Mouse (Mus musculus) retina, embryonic 14.5 days (tissue): ENCODE measurements around the gene Wdr83os.

Experiments used
- DNase-seq: peaks from one replicate; pipeline ENCODE4 v3.0.0-alpha.2; 2015; ENCODE audit warnings: low spot score

The Wdr83os gene

DNA sequence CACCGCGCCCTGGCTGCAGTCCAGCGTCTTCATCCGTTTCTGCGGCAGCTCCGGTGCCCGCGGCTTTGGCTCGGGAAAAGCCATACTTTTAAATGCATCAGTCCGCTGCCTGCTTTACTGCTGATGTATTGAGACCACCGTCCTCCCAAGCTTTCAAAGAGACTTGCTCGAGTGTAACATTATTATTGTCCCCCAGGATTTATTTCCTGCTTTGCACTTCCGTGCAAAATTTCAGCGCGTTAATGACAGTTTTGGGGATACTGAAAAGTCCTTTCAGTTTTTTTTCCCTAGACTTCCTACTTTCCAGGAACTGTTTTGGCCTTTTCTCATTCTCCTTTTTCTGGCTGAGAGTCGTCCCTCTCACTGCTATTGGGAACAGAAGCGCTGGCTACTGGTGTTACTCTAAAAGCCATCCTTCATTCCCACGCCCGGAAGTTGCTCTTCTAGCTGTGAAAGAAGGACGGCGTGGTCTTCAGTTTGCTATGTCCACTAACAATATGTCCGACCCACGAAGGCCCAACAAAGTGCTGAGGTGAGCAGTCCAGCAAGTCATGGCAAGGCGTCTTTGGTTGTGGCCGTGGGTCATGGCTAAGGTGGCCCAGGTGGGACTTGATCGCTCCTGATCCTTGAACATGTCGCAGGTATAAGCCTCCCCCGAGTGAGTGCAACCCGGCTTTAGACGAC, at the start of gene Wdr83os:
Gene Wdr83os, plus strand, starts transcription at position 209 of the 684 bp plus-strand sequence.
- peak; percentile 82 for DNase-seq

GRCm38 (mm10) chr8:85032622-85033311, 47.8 kb upstream of the Wdr83os start:
- DNase-seq = no peak

DNA sequence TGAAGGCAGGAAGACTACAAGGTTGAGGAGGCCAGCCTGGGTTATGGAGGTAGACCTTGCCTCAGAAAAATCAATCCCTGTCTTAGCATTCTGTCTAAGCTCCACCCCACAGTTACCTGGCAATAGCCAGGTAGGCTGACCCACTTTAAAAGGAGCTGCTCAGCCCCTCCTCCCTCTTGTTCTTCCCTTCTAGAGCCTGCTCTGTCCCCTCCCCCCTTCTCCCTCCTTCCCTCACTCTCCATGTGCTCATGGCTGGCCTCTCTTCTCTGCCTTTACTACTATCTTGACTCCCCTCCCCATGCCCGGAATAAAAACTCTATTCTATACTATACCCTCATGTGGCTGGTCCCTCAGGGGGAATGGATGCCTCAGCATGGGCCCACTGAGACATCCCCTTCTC, 46.7 kb upstream of the Wdr83os start:
- DNase-seq = no peak

GRCm38 (mm10) chr8:85034764-85035163, 45.8 kb upstream of the Wdr83os start:
- DNase-seq = peak; percentile 80

DNA sequence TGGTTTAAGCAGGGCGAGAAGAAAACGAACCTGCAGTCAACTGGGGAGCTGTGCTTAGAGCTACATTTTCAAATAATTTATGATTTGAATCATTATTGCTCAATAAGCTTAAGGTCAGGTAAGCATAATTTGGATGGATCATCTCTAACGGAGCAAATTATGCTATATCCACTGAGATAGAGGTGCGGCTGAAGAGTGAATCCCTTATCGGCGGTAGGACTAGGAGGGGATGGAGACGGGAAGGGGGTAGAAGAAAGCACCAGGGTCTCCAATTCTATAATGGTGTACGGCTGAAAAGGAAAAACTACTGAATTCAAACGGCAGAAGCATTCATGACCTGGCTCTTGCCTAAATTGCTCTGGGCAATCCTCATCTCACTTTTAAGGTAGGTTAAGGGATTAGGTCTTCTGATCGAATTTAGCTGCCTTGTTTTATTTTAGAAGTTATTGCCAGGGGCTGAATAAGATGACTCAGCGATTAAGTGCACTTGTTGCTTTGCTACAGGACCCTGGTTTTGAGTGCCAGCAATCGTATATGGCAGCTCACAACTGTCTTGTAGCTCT, 45.3 kb upstream of the Wdr83os start:
- DNase-seq = peak; percentile 29

DNA sequence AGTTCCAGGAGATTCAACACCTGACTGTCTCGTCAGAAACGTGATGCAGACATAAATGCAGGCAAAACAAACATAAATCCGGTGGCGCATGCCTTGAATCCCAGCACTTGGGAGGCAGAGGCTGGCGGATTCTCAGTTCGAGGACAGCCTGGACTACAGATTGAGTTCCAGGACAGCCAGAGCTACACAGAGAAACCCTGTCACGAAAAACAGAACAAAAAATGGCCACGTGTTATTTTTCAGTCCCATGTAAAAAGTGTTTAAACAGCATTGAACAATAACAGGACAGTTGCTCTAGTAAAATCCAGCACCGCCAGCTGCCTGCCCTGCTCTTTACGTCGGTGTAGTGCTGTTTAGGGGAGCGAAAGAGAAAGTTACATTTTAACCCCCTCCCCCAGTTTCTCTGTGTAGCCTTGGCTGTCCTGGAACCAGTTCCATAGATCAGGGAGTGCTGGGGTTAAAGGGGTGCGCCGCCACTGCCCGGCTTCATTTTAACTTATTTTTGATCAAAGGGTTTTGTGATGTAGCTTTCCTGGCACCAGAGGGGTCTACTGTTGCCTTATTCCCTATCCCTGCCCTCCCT, 44.7 kb upstream of the Wdr83os start:
- DNase-seq = no peak

GRCm38 (mm10) chr8:85036381-85036717, 44.2 kb upstream of the Wdr83os start:
- DNase-seq = no peak

GRCm38 (mm10) chr8:85036718-85037365, 43.7 kb upstream of the Wdr83os start, which contains the start of gene Tnpo2:
TSS of gene Tnpo2 (plus strand) at chr8:85036915.
- peak; percentile 94 for DNase-seq

GRCm38 (mm10) chr8:85037366-85037680, 43.2 kb upstream of the Wdr83os start:
- peak; percentile 66 for DNase-seq

- DNase-seq = peak; percentile 49
These were observed 42.6 kb upstream of the Wdr83os start for GRCm38 (mm10) chr8:85037681-85038531.

GRCm38 (mm10) chr8:85043619-85044018, 36.9 kb upstream of the Wdr83os start:
- no peak for DNase-seq

DNA sequence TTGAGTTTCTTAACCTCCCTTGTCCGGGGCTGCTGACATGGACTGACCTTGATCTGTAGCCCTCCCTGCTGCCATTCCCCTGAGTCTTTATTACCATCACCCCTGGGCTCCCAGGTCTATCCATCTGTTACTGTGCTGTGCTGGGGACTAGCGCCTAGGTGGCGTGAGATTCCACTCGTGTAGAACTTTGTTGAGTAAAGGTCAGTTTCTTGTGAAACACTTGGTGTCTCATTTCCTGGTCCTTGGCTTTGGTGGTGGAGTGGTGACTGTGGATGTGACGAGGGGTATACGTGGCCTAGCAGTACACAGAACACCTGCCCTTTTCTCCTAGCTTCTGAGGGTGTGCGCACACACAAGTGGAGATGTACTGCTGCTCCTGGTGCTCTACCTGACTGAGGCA, 23.2 kb upstream of the Wdr83os start:
- DNase-seq = no peak

- DNase-seq = peak; percentile 96
These were observed 20.5 kb upstream of the Wdr83os start, which contains the start of gene Fbxw9 for GRCm38 (mm10) chr8:85059879-85060616. TSS of gene Fbxw9 (plus strand) at chr8:85060055.

DNA sequence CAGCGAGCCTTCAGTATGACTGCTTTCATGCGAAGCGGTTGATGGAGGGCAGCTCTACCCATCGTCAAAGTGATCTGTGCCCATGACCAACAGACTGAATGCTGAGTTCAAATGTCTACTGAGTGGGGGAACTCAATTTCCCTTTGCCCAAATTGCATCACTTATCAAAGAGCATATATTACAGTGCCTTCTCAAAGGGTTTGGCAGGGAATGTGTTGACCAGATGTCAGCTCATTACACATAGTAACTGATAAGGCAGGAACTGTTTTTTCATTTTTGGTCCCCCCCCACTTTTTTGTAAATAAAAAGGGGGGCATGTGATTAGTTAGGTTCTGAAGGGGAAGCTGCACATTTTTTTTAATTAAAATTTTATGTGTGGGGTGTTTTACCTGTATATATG, 17.9 kb upstream of the Wdr83os start:
- DNase-seq = no peak

DNA sequence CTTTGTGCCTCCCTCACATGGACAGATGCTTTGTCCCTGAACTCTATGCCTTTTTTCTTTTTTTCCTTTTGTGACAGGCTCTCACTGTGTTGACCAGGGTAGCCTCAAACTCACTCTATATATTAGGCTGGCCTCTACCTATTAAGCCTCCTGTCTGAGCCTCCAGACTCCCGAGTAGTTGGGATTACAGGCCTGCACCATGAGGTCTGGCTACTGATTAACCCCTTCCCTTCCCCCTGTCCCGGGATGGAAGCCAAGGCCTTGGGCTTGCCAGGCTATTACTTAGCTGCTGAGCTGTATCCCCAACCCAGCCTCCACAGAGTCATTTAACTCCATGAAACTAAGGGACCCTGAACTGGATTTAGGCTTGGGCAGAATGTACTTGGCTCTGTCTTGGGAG, 15.3 kb upstream of the Wdr83os start:
- DNase-seq = no peak

GRCm38 (mm10) chr8:85067155-85067554, 13.4 kb upstream of the Wdr83os start:
- no peak for DNase-seq

DNA sequence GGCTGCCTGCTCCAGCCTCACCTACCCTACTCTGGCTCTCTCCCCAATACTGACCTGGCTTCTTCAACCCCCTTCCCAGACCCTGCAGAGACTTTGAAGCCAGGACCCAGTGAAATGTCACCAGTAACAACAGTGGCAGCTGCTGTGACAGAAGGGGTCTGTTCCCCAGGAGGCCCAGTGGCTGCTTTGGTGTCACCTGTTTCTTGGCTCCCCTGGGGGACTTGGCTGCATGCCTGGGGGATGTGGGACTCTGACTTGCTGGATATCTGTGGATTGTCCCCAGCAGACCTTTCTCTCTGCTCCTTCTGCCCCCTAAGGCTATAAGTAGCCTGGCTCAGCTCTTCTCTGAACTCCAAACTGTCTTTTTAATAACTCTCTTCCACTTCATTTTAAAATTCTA, 12.6 kb upstream of the Wdr83os start, which contains the start of gene Gm5741:
Gene Gm5741, minus strand, starts transcription at position 1 of the 400 bp plus-strand sequence.
- DNase-seq = no peak

GRCm38 (mm10) chr8:85071041-85071440, 9.5 kb upstream of the Wdr83os start:
- DNase-seq = peak; percentile 28

DNA sequence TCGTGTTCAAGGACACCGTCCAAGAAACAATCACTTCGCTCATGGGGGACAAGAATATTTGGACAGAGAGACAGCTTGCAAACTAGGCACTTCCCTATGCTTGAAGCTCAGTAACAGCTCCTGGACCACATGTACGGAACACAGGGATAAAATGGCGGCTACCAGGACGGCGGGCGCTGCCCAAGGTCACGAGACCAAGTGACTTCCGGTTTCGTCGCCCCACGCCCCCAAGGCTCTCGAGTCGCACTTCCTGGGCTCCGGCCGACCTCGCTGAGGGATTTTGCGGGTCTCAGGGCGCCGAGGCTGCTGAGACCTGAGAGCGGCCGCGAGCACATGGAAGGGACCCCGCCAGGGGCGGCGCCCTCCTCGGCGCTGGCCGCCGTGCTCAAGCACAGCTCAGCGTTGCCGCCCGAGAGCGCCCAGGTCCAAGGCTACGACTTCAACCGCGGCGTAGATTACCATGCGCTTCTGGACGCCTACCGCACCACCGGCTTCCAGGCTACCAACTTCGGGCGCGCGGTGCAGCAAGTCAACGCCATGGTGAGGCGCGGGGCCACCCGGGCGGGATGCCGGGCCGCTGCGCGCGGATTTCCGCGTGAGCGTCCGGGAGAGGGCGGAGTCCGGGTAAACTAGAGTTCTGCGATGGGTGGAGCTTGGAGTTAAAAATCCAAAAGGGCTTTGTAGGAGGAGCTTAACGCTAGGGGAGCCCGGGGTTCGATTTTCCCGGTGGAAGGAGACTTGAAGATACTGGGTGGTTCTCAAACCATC, 8.8 kb upstream of the Wdr83os start, which contains the start of gene Dhps:
Gene Dhps, plus strand, starts transcription at position 244 of the 768 bp plus-strand sequence.
- peak; percentile 93 for DNase-seq

DNA sequence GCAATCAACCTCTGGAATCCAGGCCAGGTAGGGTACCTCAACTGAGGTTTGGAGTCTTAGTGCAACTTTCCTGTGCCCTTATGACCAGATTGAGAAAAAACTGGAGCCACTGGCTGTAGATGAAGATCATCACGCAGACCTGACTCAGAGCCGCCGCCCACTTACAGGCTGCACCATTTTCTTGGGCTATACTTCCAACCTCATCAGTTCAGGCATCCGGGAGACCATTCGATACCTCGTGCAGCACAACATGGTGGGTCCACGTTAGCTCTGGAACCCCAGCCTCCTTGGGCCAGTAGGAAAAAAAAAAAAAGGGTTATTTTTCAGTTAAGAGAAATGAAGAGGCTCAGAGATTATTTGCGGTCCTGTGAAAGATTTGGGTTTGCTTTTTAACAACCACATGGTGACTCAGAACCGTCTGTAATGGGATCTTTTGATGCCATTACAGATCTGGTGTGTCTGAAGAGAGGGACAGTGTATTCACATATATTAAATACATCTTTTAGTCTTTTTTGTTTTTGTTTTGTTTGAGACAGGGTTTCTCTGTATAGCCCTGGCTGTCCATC, 8.1 kb upstream of the Wdr83os start:
- DNase-seq = no peak
